Mouse (Mus musculus): ENCODE data around the gene Mvd. TPM values are rescaled to one million over a fixed set of nuclear protein-coding genes. Genes with fewer than 3 reads are reported as not detected.

The Mvd gene
- total RNA-seq (2021): 1 to 10 TPM; 3.9 to 4.1 TPM
- long read RNA-seq, experiment 1, partial matches to known transcripts: 1 of 3 reads
- long read RNA-seq, experiment 1, other reads (novel, unspliced or antisense): 0 of 3 reads
- long read RNA-seq, experiment 2, partial matches to known transcripts: 4 of 8 reads
- long read RNA-seq, experiment 2, other reads (novel, unspliced or antisense): 0 of 8 reads

- DNase-seq: peak; percentile 97 to 99
- intact Hi-C loops (cut with DNase I): loop anchor here (5.0 to 10.0 kb wide), 2 partner anchors 106 to 1669 kb away; no protein-coding TSS in a partner anchor
Measured at GRCm38 (mm10) chr8:122443262-122444006, at the start of gene Mvd. TSS of gene Mvd (minus strand) at chr8:122443422.

- intact Hi-C loops (cut with DNase I): no loop called here
- no peak for DNase-seq
Measured at GRCm38 (mm10) chr8:122488387-122488786, 45.2 kb upstream of the Mvd start.

GRCm38 (mm10) chr8:122484831-122485230 is 41.6 kb upstream of the Mvd start:
- no peak for DNase-seq
- intact Hi-C loops (cut with DNase I): no loop called here

- no peak for DNase-seq
- intact Hi-C loops (cut with DNase I): no loop called here
Measured at GRCm38 (mm10) chr8:122483877-122484276, 40.7 kb upstream of the Mvd start.

- no peak for DNase-seq
- intact Hi-C loops (cut with DNase I): no loop called here
Measured at GRCm38 (mm10) chr8:122482448-122482847, 39.2 kb upstream of the Mvd start.

- peak; percentile 87 to 92 for DNase-seq
- intact Hi-C loops (cut with DNase I): no loop called here
Measured at GRCm38 (mm10) chr8:122475580-122476320, 32.5 kb upstream of the Mvd start, which contains the start of the genes Rnf166 and Ctu2. TSS of gene Rnf166 (minus strand) at chr8:122476064. TSS of gene Ctu2 (plus strand) at chr8:122476143.

- intact Hi-C loops (cut with DNase I): no loop called here
- DNase-seq: no peak
Measured at GRCm38 (mm10) chr8:122474951-122475560, 31.8 kb upstream of the Mvd start.

- DNase-seq: no peak
- intact Hi-C loops (cut with DNase I): no loop called here
Measured at GRCm38 (mm10) chr8:122473911-122474421, 30.7 kb upstream of the Mvd start.

- no peak for DNase-seq
- intact Hi-C loops (cut with DNase I): no loop called here
Measured at GRCm38 (mm10) chr8:122470691-122471090, 27.5 kb upstream of the Mvd start.

GRCm38 (mm10) chr8:122469965-122470364 is 26.7 kb upstream of the Mvd start:
- intact Hi-C loops (cut with DNase I): no loop called here

GRCm38 (mm10) chr8:122469407-122469806 is 26.2 kb upstream of the Mvd start:
- intact Hi-C loops (cut with DNase I): no loop called here
- DNase-seq: no peak

More at GRCm38 (mm10) chr8:122469965-122470364, 26.7 kb upstream of the Mvd start:
- DNase-seq: no peak

- intact Hi-C loops (cut with DNase I): no loop called here
- no peak for DNase-seq
Measured at GRCm38 (mm10) chr8:122467816-122468215, 24.6 kb upstream of the Mvd start.

- intact Hi-C loops (cut with DNase I): no loop called here
- no peak for DNase-seq
Measured at GRCm38 (mm10) chr8:122464985-122465384, 21.8 kb upstream of the Mvd start.

GRCm38 (mm10) chr8:122463651-122464640 is 20.7 kb upstream of the Mvd start:
- intact Hi-C loops (cut with DNase I): no loop called here

GRCm38 (mm10) chr8:122462510-122462909 is 19.3 kb upstream of the Mvd start:
- DNase-seq: no peak
- intact Hi-C loops (cut with DNase I): no loop called here

More at GRCm38 (mm10) chr8:122463651-122464640, 20.7 kb upstream of the Mvd start:
- DNase-seq: no peak

GRCm38 (mm10) chr8:122461473-122462148 is 18.4 kb upstream of the Mvd start:
- intact Hi-C loops (cut with DNase I): no loop called here
- no peak for DNase-seq

GRCm38 (mm10) chr8:122460524-122461472 is 17.6 kb upstream of the Mvd start, which contains the start of gene Snai3:
TSS of gene Snai3 (minus strand) at chr8:122460733.
- peak in 1 of 2 experiments; percentile 52 for DNase-seq
- intact Hi-C loops (cut with DNase I): no loop called here

All from gastrocnemius, postnatal 36 days (tissue).